Mouse (Mus musculus) adrenal gland, postnatal 4 days (tissue): ENCODE results near the gene Brpf3. TPM values are rescaled to one million over a fixed set of nuclear protein-coding genes. Genes with fewer than 3 reads are reported as not detected.
"Not testable (repeated sequence)": the region's sequence is repeated elsewhere in the genome, so short reads cannot be mapped to it uniquely, and the experiment has no call there.

Source experiments
- DNase-seq, 2 experiments: peaks; one replicate each; pipeline ENCODE4 v3.0.0; 2021 to 2022; ENCODE audit warnings: low spot score in 2 of 2, mixed read lengths in 2 of 2
- total RNA-seq, 2 experiments: library from RNA; stranded (reverse); gene quantifications; 2 replicates each; pipeline ENCODE4 v1.2.3; 2021

The Brpf3 gene
- total RNA-seq, 2 experiments from 2014 or later = 81.7 to 89.0 TPM

DNA sequence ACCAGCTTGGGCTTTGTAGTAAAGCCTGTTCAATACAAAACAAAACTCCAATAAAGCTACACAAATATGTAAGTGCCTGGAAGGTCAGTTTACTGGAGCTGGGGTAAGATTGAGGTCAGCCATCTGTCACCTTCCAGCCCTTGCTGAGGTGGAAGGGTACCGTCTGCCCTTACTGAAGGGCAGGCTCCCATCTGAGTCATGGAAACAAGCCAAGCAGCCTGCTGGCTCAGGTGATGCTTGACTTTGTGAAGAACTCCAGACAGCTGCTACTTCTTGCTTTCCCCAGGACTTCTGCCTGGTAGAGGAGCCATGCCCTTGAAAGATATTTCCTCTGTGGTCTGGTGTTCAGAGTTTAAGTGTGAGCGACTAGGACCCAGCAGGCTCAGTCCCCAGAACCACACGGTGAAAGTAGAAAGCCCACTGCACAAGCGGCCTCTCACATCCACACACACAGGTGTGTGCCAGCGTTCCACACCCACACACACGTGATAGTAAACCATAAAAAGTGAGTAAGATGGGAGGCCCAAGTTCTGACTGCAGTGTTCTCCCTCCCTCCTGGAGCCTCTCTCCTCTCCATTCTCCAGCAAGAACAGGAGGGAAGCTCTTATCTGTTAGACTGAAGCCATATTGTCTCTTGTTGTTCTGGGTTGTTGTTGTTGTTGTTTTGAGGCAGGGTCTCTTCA is 24.6 kb downstream of the Brpf3 start:
- no peak for DNase-seq

DNA sequence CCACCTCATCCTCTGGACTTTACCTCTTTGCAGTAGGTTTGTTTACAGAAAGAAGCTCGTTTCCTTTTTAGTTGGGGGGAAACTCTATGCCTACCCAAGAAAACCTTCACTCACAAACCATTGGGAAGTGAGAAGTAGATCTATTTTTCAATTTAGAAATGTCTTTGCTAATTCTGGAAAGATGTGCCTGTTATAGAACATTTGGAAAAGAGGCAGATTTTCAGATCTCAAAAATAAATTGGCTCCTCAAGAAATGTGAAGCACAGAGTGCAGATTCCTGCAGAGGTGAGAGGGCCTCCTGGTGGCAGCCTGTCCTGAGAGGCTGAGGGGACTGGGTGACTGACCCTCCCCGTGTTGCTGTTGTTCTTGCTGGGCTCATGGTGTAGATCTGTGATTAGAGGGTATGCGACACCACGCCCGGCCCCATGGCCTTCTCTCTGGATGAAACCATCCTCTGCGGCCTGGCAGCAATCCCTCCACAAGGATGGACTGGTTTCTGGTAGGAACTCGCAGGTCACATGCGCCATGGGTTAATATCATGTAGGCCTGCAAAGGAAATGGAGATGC is 26.9 kb downstream of the Brpf3 start:
- DNase-seq = no peak

DNA sequence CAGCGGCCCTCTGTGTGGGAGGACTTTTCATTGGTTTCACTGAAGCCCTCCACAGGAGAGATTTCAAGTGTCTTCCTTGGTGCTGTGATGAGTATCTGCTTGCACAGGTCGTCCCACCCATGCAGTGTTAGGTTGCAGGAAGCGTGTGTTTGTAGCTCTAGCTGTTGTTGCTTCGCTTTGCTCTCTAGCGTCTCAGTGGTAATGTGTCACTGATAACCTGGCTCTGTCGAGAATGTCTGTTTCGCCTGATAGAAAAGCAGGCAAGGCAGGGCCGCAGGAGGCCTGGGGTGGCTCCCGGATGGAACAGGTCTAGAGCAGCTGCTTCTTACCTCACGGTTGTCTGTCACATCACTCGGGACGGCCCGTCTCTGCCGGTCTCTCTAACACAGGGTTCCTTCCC is 28.2 kb downstream of the Brpf3 start:
- DNase-seq = no peak

DNA sequence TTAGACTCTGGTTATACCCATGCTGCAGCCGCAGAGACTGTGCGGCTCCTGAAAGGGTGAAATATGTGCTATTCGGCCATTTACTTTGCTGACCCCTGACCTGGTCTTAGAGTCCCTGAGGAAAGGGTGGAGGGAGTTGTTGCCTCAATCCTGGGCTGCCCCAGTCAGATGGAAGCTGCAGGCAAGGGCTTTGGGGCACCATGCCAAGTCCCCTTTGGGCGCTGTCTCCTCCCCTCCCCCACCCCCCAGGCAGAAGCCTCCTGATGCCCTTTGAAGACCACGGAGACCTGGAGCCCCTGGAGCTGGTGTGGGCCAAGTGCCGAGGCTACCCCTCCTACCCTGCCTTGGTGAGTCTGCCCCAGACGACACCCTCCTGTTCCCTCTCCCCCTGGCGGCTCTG is 30.2 kb downstream of the Brpf3 start:
- no peak for DNase-seq

DNA sequence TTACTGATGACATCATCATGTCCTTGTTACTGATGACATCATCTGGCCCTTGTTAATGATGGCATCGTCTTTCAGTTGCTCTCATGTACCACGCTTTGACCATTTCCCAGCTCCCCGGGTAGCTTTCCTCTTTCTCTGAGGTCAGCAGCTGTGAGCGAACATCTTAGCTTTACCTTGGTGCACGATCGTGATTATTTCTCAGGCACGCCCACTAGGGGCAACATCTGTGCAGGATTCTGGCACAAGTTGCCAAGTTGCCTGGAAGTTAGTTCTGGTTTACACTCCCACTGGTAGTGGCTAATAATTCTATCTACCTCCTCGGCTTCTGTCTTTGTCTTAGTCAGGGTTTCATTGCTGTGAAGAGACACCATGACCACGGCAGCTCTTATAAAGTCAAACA is 31.1 kb downstream of the Brpf3 start:
- no peak for DNase-seq

DNA sequence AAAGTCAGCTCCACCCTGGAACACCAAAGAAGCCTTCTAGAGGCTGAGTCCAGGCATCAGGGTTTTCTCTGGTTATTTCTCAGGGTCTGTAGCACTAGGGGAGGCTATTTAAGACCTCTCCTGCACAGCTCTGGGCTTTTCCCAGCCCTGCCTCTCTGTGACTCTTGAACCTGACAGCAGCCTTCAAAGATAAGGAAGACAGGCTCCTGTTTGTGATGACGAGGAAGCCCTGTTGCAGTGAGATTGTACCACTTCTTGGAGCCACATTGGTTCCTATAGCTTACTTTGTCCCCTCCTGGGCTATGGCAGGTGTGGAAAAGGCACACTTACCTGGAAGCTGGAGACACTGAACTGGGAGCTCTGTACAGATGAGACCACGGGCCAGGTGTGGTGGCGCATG is 32.0 kb downstream of the Brpf3 start:
- no peak for DNase-seq

DNA sequence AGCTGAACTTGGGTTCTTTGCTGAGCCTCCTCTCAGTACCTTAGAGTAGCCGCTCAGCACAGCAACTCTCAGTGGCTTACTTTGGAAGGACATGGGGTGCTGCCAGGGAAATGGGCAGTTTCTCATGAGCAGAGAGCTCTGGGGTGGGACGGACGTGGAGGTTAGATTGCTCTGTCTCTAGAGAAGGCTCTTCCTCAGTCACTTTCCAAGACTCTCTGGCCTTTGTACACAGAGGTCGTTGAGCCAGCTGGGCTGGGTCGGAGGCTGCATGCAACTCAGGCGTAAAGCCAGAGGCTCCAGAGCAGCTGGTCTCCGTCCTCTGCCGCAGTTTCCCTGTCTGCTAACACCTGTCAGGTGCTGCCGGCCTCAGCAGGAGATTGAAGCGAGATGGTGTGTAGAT is 33.8 kb downstream of the Brpf3 start:
- DNase-seq = no peak

DNA sequence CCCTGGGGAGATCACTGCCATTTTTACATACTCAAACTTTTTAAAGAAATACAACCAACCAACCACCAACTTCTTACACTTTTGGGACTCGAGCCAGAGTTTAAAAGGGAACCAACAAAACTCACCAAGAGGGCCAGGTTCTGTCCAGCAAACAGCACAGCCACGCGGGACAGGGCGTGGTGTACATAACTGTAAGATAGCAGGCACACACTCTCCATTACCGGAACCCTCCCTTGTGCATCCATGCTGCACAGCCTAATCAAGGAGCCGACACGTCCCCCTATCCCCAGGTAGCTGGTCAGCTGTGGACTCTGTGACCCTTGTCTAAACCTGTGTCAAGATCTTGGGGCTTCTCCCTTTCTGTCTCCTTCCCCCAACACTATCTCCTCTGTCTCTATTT is 37.0 kb downstream of the Brpf3 start:
- no peak for DNase-seq

DNA sequence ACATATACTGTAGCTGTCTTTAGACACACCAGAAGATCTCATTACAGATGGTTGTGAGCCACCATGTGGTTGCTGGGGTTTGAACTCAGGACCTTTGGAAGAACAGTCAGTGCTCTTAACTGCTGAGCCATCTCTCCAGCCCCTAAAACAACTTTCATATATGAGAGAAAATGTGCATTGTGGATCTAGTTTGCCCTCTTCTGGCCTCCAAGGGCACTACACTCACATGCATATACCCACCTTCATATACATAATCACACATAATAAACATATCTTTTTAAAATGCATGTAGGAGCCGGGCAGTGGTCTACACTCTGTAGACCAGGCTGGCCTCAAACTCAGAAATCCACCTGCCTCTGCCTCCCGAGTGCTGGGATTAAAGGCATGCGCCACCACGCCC is 41.1 kb downstream of the Brpf3 start:
- not testable (repeated sequence) for DNase-seq

DNA sequence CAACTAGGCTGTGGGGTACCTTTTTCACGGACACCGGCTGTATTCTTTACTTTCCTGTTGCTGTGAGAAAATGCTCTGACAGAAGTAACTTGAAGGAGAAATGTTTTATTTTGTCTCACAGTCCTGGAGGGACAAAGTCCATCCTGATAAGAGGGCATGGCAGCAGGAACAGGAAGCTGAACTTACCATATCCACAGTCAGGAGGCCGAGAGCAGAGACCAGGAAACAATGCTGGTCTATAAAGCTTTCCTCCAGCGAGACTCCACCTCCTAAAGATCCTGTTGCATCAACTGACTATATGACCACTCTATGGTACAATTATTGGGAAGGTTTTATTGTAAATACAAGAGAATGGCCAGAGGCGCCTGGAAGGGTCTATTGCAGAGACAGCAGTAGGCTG is 42.8 kb downstream of the Brpf3 start:
- DNase-seq = no peak

DNA sequence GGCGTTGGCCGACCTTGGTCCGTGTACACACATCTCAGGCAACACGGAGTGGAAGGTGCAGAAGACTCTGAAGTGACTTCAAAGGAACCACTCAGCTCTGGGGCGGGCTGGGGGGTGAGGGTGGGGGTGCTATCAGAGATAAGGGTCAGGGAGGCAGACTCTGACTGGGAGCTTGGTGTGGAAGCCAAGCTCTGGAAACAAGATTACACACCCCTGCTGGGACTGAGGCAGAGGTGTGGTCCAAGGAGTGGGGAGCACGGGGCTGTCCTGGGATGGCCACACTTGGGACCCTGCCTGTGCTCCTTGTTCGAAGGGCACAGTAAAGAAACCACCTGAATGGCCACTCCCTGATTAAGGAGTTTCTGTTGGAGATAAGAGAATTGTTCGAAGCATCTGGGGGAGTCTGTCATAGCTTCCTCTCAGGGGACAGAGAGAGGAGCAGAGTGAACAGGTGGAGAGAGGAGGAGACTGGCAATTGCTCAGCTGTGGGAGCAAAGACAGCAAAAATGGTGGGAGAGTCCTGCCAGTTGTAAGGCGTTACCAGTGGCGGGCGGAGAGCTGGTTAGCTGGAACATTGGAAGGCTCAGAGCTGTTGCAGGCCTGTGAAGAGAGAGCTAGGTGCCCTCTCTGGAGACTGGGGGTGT is 46.2 kb downstream of the Brpf3 start:
- no peak for DNase-seq

DNA sequence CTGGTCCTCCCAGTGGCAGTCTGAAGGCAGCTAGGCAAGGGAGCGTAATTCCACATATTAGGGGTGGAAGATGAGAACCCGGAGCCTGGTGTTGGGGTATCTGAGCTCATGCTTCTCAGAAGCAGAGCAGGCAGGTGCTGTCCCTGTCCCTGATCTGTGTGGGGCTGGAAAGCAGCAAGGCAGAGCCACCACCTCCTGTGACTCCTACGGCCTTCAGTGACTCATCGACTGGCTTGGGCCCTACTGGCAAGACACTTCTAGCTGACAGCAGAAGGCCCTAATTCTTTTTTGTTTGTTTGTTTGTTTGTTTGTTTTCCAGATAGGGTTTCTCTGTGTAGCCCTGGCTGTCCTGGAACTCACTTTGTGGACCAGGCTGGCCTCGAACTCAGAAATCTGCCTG is 49.6 kb downstream of the Brpf3 start:
- no peak for DNase-seq

DNA sequence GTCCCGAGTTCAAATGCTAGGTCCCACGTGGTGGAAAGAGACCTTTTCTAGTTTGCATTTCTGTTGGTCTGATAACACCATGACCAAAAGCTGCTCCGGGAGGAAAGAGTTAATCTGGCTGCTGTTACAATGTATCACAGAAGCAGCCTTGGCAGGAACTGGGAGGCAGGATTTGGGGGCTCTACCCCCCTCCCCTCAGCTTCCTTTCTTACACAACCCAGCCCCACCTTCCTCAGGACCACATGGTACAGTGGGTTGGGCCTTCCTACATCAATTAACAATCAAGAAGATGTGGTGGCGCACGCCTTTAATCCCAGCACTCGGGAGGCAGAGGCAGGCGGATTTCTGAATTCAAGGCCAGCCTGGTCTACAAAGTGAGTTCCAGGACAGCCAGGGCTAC is 53.5 kb downstream of the Brpf3 start:
- no peak for DNase-seq

DNA sequence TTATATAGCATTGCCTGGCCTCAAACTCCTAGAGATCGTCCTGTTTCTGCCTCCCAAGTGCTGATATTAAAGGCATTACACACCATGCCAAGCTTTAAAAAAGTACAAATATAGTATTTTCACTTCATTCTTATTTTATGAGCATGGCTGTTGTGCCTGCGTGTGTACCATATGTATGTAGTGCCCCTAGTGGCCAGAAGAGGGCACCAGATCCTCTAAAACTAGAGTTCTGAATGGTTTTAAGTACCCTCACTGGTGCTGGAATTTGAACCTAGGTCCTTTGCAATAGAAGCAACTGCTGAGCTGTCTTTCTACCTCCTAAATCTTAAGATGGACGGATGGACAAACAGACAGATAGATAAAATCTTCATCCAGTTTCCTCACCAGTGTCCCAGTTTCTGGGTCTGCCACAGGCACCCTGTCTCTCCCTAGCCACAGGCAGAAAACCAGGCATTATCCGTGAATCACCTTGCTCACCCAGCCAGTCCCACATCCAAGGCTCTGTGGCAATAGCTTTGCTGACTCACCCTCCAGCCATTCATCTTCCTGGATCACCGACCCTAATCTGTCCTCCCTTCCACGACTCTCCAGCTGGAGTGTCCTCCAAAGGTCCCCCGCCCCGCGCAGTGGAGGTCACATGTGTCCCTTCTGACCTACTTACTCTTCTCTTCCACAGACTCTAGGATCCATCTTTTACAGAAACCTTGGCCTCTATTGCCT is 54.4 kb downstream of the Brpf3 start:
- DNase-seq = peak in 1 of 2 experiments; percentile 68

DNA sequence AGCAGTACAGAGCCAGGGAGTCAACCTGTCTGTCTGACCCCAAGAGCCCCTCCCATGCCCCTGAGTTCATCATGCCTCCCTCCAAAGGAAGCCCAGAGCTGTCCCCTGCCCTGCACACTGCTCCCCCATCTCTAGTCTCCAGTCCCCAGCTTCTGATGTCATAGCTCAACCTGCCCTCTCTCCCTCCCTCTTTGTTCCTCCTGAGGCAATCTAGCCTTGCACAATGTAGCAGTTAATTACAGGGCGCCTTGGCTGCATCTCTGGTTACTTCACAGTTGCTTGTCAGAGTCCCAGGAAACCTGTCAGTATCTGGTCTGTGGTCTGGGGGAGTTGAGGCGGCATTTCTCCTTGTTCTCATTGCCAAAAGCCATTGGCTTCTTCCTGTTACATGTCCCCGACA is 55.1 kb downstream of the Brpf3 start:
- no peak for DNase-seq

DNA sequence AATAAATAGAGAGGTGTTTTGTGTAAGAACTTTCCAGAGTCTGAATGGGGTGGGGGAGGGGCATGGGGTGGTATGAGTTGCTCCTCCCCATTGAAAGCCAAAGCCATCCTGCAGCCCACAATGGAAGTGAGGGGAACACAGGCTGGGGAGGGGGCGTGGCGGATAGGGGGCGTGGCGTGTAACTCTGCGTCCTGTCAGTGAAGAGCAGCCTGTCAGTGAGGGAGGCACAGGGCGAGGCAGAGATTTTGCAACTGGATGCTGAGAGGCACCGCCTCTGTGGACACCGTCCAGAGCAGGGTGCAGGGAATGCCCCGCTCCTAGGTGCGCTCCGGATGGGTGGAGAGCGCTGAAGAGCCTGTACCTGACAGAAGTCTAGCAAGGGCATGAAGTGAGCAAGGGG is 57.3 kb downstream of the Brpf3 start, which contains the start of gene Pnpla1:
Pnpla1 (plus strand) TSS at position 207 of the 400 bp plus-strand sequence.
- DNase-seq = no peak

DNA sequence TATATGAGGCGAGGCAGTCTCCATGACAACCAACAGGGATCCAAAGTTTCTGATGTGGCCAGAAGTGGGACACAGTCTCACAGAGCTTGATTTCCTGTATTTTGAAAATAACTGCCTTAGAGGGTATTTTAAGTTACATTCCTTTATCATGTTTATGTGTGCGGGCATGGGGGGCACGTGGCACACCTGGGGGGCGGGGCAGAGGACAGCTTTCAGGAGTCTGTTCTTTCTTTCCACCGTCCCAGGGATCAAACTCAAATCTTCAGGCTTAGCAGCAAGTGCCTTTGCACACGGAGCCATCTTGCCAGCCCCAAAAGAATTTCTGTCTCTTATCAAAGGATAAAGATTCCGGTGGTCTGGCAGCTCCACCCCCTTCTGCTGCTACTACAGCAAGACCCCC is 63.0 kb downstream of the Brpf3 start:
- no peak for DNase-seq

DNA sequence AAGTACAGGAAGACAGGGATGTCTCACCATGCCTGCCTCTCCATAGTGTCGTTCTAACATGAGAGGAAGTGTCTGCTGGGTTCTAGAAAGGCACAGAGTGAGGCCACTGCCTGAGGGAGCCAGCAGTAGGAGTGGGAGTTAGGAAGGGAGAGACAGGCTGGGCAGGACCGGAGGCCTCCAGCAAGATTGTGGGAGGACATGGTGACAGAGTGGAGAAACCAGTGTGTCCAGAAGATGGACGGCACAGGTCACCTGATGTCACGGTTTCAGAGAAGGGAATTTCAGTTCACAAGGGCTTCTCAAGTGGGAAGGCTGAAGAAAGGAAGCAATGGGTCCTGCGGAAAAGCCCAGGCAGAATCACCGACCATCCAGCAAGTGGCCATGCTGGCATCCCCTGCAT is 63.6 kb downstream of the Brpf3 start:
- no peak for DNase-seq

DNA sequence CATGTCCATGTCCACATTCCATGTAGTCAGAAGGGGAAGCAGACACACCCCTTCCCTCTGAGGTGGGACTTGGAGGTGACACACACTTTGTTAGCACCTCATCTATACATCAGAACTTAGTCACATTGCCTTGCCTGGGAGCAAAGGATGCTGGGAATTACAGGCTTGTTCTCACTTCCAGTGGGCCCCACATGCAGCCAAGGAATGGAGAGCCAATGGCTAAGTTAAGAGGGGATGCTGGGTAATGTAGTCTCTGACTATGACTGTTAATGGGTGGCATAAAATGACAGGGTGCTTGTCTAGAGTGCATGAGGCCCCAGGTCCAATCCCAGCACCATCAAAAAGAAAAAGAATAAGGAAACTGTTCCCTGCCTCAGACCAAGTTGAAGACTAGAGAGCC is 66.0 kb downstream of the Brpf3 start:
- no peak for DNase-seq

DNA sequence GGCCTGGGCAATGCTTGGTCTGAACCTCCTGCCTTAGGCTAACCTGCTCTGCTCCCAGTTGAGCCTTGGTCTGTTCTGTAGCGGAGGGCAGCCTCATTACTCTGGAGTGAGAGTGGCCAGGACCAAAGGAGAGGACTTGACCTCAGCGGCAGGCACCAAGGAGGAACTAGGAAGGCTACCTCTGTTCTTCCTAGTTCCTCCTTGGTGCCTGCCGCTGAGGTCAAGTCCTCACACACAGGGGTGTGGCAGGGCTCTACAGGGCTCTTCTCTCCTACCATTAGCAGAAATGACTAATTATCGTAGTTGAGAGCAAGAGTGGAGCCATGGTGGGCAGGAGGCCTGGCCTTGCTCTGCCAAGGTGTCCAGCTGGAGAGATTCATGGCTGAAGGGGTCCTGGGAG is 66.5 kb downstream of the Brpf3 start:
- no peak for DNase-seq

DNA sequence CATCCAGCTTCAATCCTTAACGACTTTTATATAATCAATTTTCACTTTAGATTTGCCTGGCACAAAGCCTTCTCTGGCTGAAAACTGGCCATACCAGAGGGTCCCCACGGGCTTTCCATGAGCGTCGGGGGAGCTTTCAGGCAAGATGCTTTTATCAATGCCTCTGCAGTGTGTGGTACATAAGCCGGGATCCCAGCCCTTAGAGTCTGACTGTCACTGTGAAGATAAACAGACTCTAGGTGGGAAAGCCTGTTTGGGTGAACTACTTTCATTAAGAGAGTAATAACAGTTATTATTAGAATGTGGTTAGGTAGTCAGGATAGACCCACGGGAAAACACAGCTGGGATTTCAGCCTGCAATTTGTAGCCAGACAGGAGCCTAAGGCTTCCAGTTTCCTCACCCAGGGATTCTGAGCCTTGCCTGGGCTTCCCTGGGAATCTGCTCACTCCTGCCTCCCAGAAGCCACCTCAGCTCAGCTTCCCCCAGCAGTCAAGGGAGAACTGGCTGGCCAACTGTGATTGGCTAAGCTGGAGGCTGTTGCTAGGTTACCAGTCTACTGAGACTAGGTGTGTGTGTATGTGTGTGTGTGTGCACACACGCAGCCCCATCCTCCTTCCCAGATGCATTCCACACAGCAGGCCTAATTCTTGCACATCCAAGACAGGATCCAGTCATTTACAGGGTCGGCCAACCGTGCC is 68.7 kb downstream of the Brpf3 start:
- DNase-seq = no peak

DNA sequence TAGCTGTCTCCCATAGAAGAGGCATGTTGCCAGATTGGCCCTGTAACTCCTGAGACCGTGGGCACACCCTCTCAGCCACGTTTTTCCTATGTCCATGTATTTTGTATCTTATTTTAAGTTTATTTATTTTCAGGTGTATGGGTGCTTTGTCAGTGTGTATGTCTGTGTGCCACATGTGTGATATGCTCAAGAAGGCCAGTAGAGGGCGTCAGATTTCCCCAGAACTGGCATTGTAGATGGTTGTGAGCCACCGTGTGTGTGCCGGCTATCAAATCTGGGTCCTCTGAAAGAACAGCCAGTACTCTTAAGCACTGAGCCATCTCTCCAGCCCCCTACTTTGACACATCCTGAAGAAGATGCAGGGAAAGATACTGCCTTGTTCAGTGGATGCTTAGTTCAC is 69.5 kb downstream of the Brpf3 start:
- DNase-seq = no peak
